Mouse (Mus musculus): ENCODE results near the gene Cdc14a.
"Not testable (repeated sequence)": the region's sequence is repeated elsewhere in the genome, so short reads cannot be mapped to it uniquely, and the experiment has no call there.

Cdc14a gene

GRCm38 (mm10) chr3:116368868-116369437 is 54.9 kb downstream of the Cdc14a start:
- no peak for DNase-seq

- no peak for DNase-seq
Observed at GRCm38 (mm10) chr3:116366125-116366524, 57.7 kb downstream of the Cdc14a start.

DNA sequence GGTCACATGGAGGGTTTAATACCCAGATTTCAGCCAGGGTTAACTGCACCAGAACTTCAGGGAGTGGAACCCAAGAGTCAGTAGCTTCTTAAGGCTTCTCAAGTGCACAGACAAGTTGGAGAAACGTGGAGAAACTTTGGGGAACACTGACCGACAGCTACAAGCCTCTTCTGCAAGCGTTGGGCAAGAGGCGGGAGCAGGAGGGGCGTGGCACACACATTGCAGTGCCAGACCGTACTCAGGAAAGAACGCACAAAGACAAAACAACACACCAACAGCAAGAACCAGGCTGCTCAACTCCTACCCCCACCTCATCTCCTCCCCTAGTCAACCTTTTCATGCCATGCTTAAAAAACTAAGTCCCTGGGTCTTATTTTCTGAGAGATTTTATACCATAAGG is 61.9 kb downstream of the Cdc14a start:
- DNase-seq: no peak

- no peak for DNase-seq
Observed at GRCm38 (mm10) chr3:116361101-116361500, 62.7 kb downstream of the Cdc14a start.

GRCm38 (mm10) chr3:116357866-116358265 is 66.0 kb downstream of the Cdc14a start:
- no peak for DNase-seq

- DNase-seq: no peak
Observed at GRCm38 (mm10) chr3:116357180-116357579, 66.7 kb downstream of the Cdc14a start.

DNA sequence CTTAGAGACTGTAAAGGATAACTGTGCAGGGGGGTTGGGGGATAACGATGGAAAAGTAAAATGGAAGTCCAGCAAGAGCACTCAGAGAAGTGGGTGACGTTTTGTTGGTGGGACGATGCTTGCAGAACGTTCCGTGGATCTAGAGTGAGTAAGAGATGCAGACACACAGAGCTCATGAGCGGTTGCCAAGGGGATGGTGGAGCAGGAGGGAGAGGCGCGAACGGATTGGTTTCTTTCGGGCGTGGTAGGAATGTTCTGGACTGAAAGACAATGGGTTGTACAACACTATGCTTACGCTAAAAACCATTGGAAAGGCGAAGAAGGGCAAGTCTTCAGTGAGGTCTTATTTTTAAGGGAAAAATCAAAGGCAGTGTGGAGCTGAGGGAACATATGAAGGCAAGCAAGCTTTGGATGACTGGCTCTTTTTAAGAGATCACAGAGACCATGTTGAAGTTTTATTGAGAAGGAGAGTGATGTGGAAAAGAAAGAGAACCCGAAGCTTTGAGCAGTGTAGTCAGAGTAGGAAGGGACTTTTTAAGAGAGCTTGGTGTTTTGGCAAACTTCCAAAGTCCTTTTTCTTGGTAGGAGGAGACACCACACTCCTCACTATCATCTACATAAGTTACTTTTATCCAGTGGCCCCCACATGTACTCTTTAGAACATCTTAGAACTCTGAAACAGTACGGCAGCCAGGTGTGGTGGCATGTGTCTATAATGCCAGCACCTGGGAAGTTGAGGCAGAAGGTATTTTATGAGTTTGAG is 68.6 kb downstream of the Cdc14a start:
- no peak for DNase-seq

- peak; percentile 53 for DNase-seq
Observed at GRCm38 (mm10) chr3:116352486-116352885, 71.3 kb downstream of the Cdc14a start.

- no peak for DNase-seq
Observed at GRCm38 (mm10) chr3:116350389-116350967, 73.4 kb downstream of the Cdc14a start.

GRCm38 (mm10) chr3:116347571-116347970 is 76.3 kb downstream of the Cdc14a start:
- not testable (repeated sequence) for DNase-seq

GRCm38 (mm10) chr3:116345245-116345644 is 78.6 kb downstream of the Cdc14a start:
- DNase-seq: no peak

- no peak for DNase-seq
Observed at GRCm38 (mm10) chr3:116342251-116342650, 81.6 kb downstream of the Cdc14a start.

GRCm38 (mm10) chr3:116340950-116341624 is 82.7 kb downstream of the Cdc14a start:
- DNase-seq: peak; percentile 87

- no peak for DNase-seq
Observed at GRCm38 (mm10) chr3:116340281-116340680, 83.6 kb downstream of the Cdc14a start.

DNA sequence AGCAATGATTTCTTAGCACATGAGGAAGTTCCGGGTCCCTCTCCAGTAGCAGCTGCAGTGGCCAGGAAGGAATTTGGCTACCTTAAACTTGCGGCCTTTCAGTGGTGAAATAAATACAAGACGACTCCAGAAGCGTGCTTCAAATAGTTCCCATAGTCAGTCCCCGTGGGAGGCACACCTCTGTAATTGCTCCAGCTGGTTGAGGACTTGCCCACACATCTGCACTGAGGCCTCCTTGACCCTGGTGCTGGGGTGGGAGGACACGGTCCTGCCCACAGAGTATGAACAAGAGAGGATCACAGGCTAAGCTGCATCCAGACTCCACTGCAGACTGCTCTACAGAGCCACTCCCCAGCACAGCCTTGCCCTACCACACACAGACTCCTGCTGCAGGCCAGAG is 85.2 kb downstream of the Cdc14a start:
- DNase-seq: no peak

- no peak for DNase-seq
Observed at GRCm38 (mm10) chr3:116337840-116338239, 86.0 kb downstream of the Cdc14a start.

- no peak for DNase-seq
Observed at GRCm38 (mm10) chr3:116335036-116335435, 88.8 kb downstream of the Cdc14a start.

- DNase-seq: no peak
Observed at GRCm38 (mm10) chr3:116333711-116334110, 90.1 kb downstream of the Cdc14a start.

GRCm38 (mm10) chr3:116333229-116333628 is 90.6 kb downstream of the Cdc14a start:
- DNase-seq: peak; percentile 41

GRCm38 (mm10) chr3:116331811-116332464 is 91.9 kb downstream of the Cdc14a start:
- DNase-seq: peak; percentile 78

DNA sequence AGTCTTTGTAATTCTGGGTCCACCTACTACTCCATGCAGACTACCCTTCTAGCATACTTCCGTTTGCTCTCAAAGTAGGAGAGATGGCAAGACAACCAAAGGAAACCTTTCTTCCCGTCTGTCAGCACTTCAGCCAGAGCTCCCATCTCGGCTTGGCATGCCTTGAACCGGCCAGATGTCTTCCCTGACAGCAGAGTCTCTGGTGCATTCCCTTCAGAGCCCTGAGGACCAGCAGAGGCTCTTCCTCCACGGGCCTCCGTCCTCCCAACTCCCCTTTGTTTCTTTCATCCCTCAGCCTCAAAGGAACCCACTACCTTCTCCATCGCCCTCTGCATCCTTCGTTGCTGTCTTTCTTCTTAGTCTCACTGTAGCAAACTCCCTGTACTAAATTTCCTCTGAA is 93.9 kb downstream of the Cdc14a start:
- no peak for DNase-seq

DNA sequence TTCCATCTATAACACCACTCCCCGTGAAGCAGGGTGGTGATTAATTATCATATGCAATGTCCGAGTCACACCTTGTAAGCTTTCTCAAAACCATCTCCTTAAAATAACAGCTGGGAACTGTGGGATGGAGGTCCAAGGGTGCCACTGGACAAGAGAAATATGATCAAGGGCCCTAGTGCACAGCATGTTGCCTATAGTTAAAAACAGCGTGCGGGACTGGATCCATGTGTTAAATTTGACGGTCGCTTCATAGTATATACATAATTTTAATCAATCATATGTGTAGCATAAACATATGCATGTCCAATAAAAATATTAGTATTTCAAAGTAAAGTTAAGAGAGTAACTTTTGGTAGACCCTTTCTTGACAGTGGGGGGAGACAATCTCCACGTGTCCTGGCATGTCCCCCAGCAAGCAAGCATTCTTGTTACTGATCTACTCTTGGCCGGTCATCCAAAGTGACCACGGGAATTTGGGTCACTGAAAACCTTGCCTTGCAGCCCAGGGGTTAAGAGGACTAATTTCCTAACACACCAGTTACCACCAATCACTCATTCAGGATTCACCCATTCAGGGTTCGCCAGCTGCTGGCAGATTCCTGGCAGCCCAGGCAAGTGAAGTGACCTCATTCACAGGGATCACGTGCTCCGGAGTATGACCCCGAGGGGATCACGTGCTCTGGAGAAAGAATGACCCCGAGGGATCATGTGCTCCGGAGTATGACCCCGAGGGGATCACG is 94.6 kb downstream of the Cdc14a start:
- DNase-seq: peak; percentile 81
